Comparison of ENCODE assay signal across 9 mouse cellular contexts in the genomic region with DNA sequence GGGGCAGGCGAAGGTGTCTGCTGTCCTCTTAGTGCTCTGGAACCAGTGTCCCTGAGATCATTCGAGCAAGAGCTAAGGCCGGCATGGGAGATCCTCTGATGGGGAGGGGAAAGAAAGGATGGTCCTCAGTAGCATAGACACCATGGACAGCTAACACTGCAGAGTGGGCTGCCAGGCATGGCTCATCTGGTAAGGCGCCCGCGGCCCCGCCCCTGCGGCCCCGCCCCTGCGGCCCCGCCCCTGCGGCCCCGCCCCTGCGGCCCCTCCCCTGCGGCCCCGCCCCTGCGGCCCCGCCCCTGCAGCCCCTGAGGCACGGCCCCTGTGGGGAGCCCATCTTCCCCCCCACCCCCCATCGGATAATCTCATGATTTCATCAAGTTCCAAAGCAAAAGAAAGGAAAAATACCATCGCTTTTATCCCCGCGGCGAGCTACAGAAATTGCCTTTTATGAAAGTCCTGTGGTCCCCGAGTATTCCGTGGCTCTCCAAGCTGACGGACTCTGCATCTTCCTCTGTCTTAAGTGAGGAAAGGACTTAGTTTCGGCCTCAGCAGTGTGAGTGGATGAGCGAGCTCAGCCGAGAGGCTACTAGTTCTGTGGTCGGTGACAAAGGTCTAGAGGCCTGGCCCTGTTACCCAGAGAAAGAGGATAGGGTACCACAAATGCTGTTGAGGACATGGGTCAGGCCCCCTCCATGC. TPM values are rescaled to one million over a fixed set of nuclear protein-coding genes. Genes with fewer than 3 reads are reported as not detected.
DNase-seq lines count a peak whose midpoint lies in the region; ATAC-seq lines count a peak whose summit lies in the region.
"Had no signal": no experiment of that assay in that cellular context is flagged by ENCODE, and none has a peak within 500 bp of the region (broad histone marks: within the 10 kb centered on the region; RNA-seq: fewer than 3 reads in every experiment).

No protein-coding gene starts in this region.

- H3K9me3 ChIP-seq in liver, embryonic 11.5 days (ENCODE audit: control insufficient read depth, low read length): no peaks in the 10 kb centered on the region
- no peaks in the 10 kb centered on the region for H3K9me3 ChIP-seq in forebrain, embryonic 14.5 days (replicated peaks; ENCODE audit: control insufficient read depth, low read length)
- H3K9me3 ChIP-seq in limb, embryonic 13.5 days: no peaks in the 10 kb centered on the region

- DNase-seq in liver, embryonic 11.5 days (ENCODE audit: low spot score): no peak
- DNase-seq in liver: no peak
- no peak for DNase-seq in forebrain, embryonic 14.5 days (ENCODE audit: low spot score)
- peak; percentile 38 for DNase-seq in retina, postnatal 1 day
- no peak for DNase-seq in frontal cortex, adult 2 months (ENCODE audit: extremely low spot score in 1 of 2, low spot score in 1 of 2)
- no peak for DNase-seq in thymus, postnatal 0 days (ENCODE audit: low spot score)
- no peak for DNase-seq in left cerebral cortex, postnatal 14 days (ENCODE audit: low spot score in 2 of 2)

- H3K9ac ChIP-seq in liver, embryonic 11.5 days (ENCODE audit: low read depth, low read length): no peak overlapping the region
- peak overlapping the region; percentile 13; the same call in 1 of the 2 replicates for H3K9ac ChIP-seq in forebrain, embryonic 14.5 days (ENCODE audit: low read length)
- 0 out of 2 replicates have a peak overlapping the region, but pooled peaks have one; percentile 13 for H3K9ac ChIP-seq in limb, embryonic 13.5 days

- 10% methylated on average over 15 of the region's 31 CpGs for WGBS in liver, embryonic 11.5 days
- WGBS in forebrain, embryonic 14.5 days: 3% methylated on average over 28 of the region's 31 CpGs
- WGBS in limb, embryonic 13.5 days: 8% methylated on average over 15 of the region's 31 CpGs

- 0 out of 2 replicates have a peak, but pooled peaks cover 2% of the 10 kb centered on the region for H3K27me3 ChIP-seq in liver, embryonic 11.5 days (replicated peaks; ENCODE audit: control insufficient read depth, insufficient read depth, low read length)
- H3K27me3 ChIP-seq in forebrain, embryonic 14.5 days (replicated peaks; ENCODE audit: control insufficient read depth, insufficient read depth, low read length): no peaks in the 10 kb centered on the region
- peaks cover 46% of the 10 kb centered on the region for H3K27me3 ChIP-seq in limb, embryonic 13.5 days

- H3K27ac ChIP-seq in liver, embryonic 11.5 days (ENCODE audit: low read depth, low read length): no peak overlapping the region
- H3K27ac ChIP-seq in forebrain, embryonic 14.5 days (ENCODE audit: low read depth, low read length): peak overlapping the region; percentile 61; the same call in 1 of the 2 replicates
- no peak overlapping the region for H3K27ac ChIP-seq in limb, embryonic 13.5 days

- no peaks in the 10 kb centered on the region for H3K4me1 ChIP-seq in liver, embryonic 11.5 days (replicated peaks; ENCODE audit: control insufficient read depth, insufficient read depth, low read length)
- H3K4me1 ChIP-seq in forebrain, embryonic 14.5 days (ENCODE audit: control insufficient read depth, insufficient read depth, low read length): peaks cover 28% of the 10 kb centered on the region
- peaks cover 31% of the 10 kb centered on the region for H3K4me1 ChIP-seq in limb, embryonic 13.5 days

- H3K4me3 ChIP-seq in liver, embryonic 11.5 days (ENCODE audit: low read depth, low read length): peak overlapping the region; percentile 21; the same call in 1 of the 2 replicates
- H3K4me3 ChIP-seq in forebrain, embryonic 14.5 days (ENCODE audit: low read depth, low read length): no peak overlapping the region
- peak overlapping the region; percentile 24 for H3K4me3 ChIP-seq in limb, embryonic 13.5 days

- intact Hi-C loops in left cerebral cortex, postnatal 14 days (cut with DNase I): no loop called here

- H3K36me3 ChIP-seq in liver, embryonic 11.5 days (ENCODE audit: control insufficient read depth, insufficient read depth, low read length): no peaks in the 10 kb centered on the region
- H3K36me3 ChIP-seq in forebrain, embryonic 14.5 days (ENCODE audit: control insufficient read depth, insufficient read depth, low read length): no peaks in the 10 kb centered on the region
- no peaks in the 10 kb centered on the region for H3K36me3 ChIP-seq in limb, embryonic 13.5 days

- H3K4me2 ChIP-seq in liver, embryonic 11.5 days: peak overlapping the region; percentile 48
- peak overlapping the region; percentile 38 for H3K4me2 ChIP-seq in forebrain, embryonic 14.5 days (ENCODE audit: low read length)
- H3K4me2 ChIP-seq in limb, embryonic 13.5 days (replicated peaks): peak overlapping the region; percentile 59

- no peak; the same call in 1 of the 2 replicates for ATAC-seq in liver, embryonic 11.5 days (replicated peaks; ENCODE audit: low FRiP score)
- peak; percentile 49; the same call in 1 of the 2 replicates for ATAC-seq in forebrain, embryonic 14.5 days
- ATAC-seq in limb, embryonic 13.5 days (ENCODE audit: low FRiP score, low read depth): no peak

RNA-seq across cellular contexts. Expression of gene Gm26897, which starts 31.9 kb away (rescaled TPM):
- polyA plus RNA-seq in liver, embryonic 11.5 days (2014; fragmentation: Nextera tagmentation; extraction: Ambion mirVana): not detected in 2 replicates
- not detected in 2 replicates for polyA plus RNA-seq in forebrain, embryonic 14.5 days (2014; fragmentation: Nextera tagmentation; extraction: Ambion mirVana)
- not detected in 2 replicates for polyA plus RNA-seq in limb, embryonic 13.5 days (2015; fragmentation: Nextera tagmentation; extraction: Ambion mirVana)
- not detected in 2 replicates for polyA plus RNA-seq in frontal cortex, adult 2 months (2012; rRNA removed)
- not detected in 2 replicates for polyA plus RNA-seq in thymus, postnatal 0 days (2015; fragmentation: Nextera tagmentation; extraction: Ambion mirVana)
- total RNA-seq in left cerebral cortex, postnatal 14 days (2021): not detected
- polyA plus RNA-seq: testis, adult 2 months had no signal
